Comparison of ENCODE assay signal across 12 mouse cellular contexts in the genomic region with DNA sequence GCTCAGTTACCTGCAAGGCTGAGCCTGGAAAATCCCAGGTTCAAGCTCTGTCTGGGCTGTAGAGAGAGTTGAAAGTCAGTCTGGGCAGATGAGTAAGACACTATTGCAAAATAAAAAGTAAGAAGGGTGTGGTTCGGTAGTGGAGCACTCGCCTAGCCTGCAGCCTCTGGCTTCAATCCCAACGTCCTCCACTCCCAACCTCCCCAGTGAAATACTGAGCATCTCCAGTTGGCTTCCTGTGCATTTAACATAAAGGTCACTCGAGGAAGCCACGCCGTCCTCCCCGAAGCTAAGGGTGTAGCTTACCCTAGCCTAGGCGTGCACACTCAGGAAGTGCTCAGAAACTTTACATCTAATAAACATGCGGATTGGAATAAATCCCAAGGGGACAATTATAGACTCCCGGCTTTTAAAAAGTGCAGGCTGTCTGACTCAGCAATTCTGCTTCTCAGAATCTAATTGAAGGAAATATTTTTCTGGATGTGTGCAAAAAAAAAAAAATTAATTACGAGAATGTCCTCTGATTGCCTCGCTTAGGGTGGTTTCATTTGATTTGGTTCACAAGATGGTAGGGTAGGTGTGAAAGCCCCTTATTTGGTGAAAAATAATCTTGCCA.
A peak's percentile ranks its signal among the peaks of the same experiment; 100 is the strongest.
DNase-seq lines count a peak whose midpoint lies in the region; ATAC-seq lines count a peak whose summit lies in the region.
"Had no signal": no experiment of that assay in that cellular context is flagged by ENCODE, and none has a peak within 500 bp of the region (broad histone marks: within the 10 kb centered on the region; RNA-seq: fewer than 3 reads in every experiment).

No protein-coding gene starts in this region.

- H3K4me1 ChIP-seq in neural tube, embryonic 15.5 days = peaks cover 17% of the 10 kb centered on the region

- peak; percentile 7 to 8 for DNase-seq in lung, adult 18-20 months
- no peak for DNase-seq in lung, postnatal 14 days
- peak; percentile 74 for DNase-seq in NIH3T3 (ENCODE audit: low read depth)
- peak; percentile 32 for DNase-seq in large intestine, adult 2 months (ENCODE audit: low read depth, low spot score)
- peak; percentile 27 for DNase-seq in skeletal muscle tissue, adult 2 months (ENCODE audit: low read depth, low spot score)
- DNase-seq in left cerebral cortex, adult 8-10 months (ENCODE audit: low spot score in 2 of 2) = no peak
- no peak for DNase-seq in adrenal gland, adult 8-10 months
- DNase-seq: cerebellum, adult 2 months; liver; right cerebral cortex, adult 18-20 months had no signal

- no peaks in the 10 kb centered on the region for H3K9me3 ChIP-seq in neural tube, embryonic 15.5 days (replicated peaks)

- H3K4me3 ChIP-seq in neural tube, embryonic 15.5 days (replicated peaks) = no peak overlapping the region

- H3K9ac ChIP-seq in neural tube, embryonic 15.5 days (replicated peaks) = no peak overlapping the region

- no peak overlapping the region for H3K4me2 ChIP-seq in neural tube, embryonic 15.5 days

- peaks cover 10% of the 10 kb centered on the region for H3K27me3 ChIP-seq in neural tube, embryonic 15.5 days (replicated peaks)

- no peak overlapping the region for H3K27ac ChIP-seq in neural tube, embryonic 15.5 days (replicated peaks)

- no peak for ATAC-seq in neural tube, embryonic 15.5 days (ENCODE audit: low FRiP score)
- ATAC-seq: intestine, postnatal 0 days had no signal

- 23% methylated on average over 12 of the region's 12 CpGs for WGBS in large intestine, adult 2 months
- 63% methylated on average over 12 of the region's 12 CpGs for whole genome bisulfite sequencing in neural tube, embryonic 15.5 days

- H3K36me3 ChIP-seq in neural tube, embryonic 15.5 days = no peaks in the 10 kb centered on the region

Comparison
In these comparisons a context has a peak if more than half of its experiments do, and no peak if none do; other contexts are left out.
1. DNase-seq: peak in lung, adult 18-20 months (2 of 2), NIH3T3 (single experiment), large intestine, adult 2 months (single experiment) and skeletal muscle tissue, adult 2 months (single experiment); none in lung, postnatal 14 days (single experiment), left cerebral cortex, adult 8-10 months (0 of 2) and adrenal gland, adult 8-10 months (single experiment).